Mouse (Mus musculus) cerebellum, adult 2 months (tissue): ENCODE data around the gene Sh3gl2.

Experiments
- CTCF ChIP-seq: fragments of 200-500 bp; IDR thresholded peaks from 2 replicates; pipeline ENCODE4 v1.5.1; 2011; ENCODE audit warnings: low read depth, mild to moderate bottlenecking, control low read depth, low read length, moderate library complexity, borderline replicate concordance; ENCODE audit not compliant: insufficient read depth
- POLR2A ChIP-seq: fragments of 200-500 bp; IDR thresholded peaks from 2 replicates; pipeline ENCODE4 v1.6.1; 2011; ENCODE audit warnings: low read length, control low read depth, borderline replicate concordance; ENCODE audit not compliant: insufficient read depth

DNA sequence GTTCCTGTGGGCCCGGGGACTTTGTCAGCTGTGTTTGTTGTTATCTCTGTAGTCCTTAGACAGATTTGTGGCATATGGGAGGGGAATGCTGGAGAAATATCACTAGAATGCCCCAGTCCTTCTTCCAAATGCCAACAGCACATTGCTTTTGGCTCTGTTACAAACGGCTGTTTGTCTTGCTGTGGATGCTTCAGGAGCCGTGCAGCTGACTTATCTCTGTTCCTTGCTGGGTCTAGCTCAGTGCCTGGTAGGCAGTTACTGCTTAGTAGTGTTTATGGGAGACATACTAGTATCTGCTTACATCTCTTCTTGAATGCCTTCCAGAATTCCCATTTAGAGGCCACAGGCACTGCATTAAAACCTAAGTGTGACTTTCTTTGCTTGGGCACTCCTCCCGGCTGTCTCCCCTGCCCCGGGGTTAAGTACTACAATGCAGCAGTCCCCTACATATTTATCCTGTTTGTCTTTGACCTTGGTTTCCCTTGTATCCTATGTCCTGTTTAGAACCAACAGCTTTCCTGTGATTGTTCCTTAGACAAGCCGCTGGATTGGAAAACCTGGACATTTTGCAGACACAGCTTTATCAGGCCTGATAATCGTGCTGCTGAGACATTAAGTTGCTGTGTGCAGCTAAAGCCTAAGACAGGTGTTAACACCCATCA lies 101.1 kb downstream of the Sh3gl2 start:
- no peak for TF ChIP-seq CTCF
- no peak for TF ChIP-seq POLR2A
